Mouse (Mus musculus) heart, embryonic 11.5 days (tissue): ENCODE results near the gene 2310050C09Rik. TPM values are rescaled to one million over a fixed set of nuclear protein-coding genes. Genes with fewer than 3 reads are reported as not detected.

ENCODE experiments used
- ATAC-seq: fragments of 200-750 bp; cut with Nextera tagmentation; replicated peaks from 2 replicates; pipeline ENCODE4 v1.8.0; 2017; ENCODE audit warnings: moderate library complexity; ENCODE audit not compliant: insufficient number of reproducible peaks, low FRiP score, low TSS enrichment
- H3K27ac ChIP-seq: fragments of 300-500 bp; sonication (generic); 2 replicates; pipeline ENCODE4 v1.5.1; 2014; ENCODE audit warnings: mild to moderate bottlenecking, low read depth, low read length
- H3K27me3 ChIP-seq: fragments of 300-500 bp; sonication (generic); 2 replicates; pipeline ENCODE4 v1.6.1; 2014; ENCODE audit warnings: mild to moderate bottlenecking, low read length, mixed read lengths; ENCODE audit not compliant: control insufficient read depth, insufficient read depth
- H3K36me3 ChIP-seq: fragments of 300-500 bp; sonication (generic); 2 replicates; pipeline ENCODE4 v1.6.1; 2014; ENCODE audit warnings: mild to moderate bottlenecking, low read length, moderate library complexity, mixed read lengths; ENCODE audit not compliant: control insufficient read depth, insufficient read depth
- H3K4me1 ChIP-seq: fragments of 300-500 bp; sonication (generic); 2 replicates; pipeline ENCODE4 v1.6.1; 2014; ENCODE audit warnings: low read length; ENCODE audit not compliant: control insufficient read depth, insufficient read depth
- H3K4me2 ChIP-seq: fragments of 300-500 bp; sonication (generic); 2 replicates; pipeline ENCODE4 v1.6.1; 2014; ENCODE audit warnings: mild to moderate bottlenecking, moderate library complexity
- H3K4me3 ChIP-seq: fragments of 300-500 bp; sonication (generic); 2 replicates; pipeline ENCODE4 v1.5.1; 2014; ENCODE audit warnings: low read depth, low read length
- H3K9ac ChIP-seq: fragments of 300-500 bp; sonication (generic); 2 replicates; pipeline ENCODE4 v1.6.1; 2014; ENCODE audit warnings: mild to moderate bottlenecking, low read depth, low read length, moderate library complexity
- H3K9me3 ChIP-seq: fragments of 300-500 bp; sonication (generic); replicated peaks from 2 replicates; pipeline ENCODE4 v1.6.1; 2016; ENCODE audit warnings: low read length; ENCODE audit not compliant: control insufficient read depth
- WGBS: fragments of 180-500 bp; shearing (Covaris S2); extraction: QIAGEN DNeasy Blood & Tissue Kit; methylation state at CpG from one replicate; pipeline ENCODE4 v1.1.7; 2014; ENCODE audit not compliant: insufficient replicate concordance; 5-methylcytosine and 5-hydroxymethylcytosine counted together
- polyA plus RNA-seq: library from polyadenylated mRNA; unstranded; fragments of >200 nt; fragmentation: Nextera tagmentation; extraction: Ambion mirVana; gene quantifications from 2 replicates; pipeline ENCODE4 v1.2.1, GENCODE M21; 2014

2310050C09Rik gene
- not detected in 2 replicates for polyA plus RNA-seq

DNA sequence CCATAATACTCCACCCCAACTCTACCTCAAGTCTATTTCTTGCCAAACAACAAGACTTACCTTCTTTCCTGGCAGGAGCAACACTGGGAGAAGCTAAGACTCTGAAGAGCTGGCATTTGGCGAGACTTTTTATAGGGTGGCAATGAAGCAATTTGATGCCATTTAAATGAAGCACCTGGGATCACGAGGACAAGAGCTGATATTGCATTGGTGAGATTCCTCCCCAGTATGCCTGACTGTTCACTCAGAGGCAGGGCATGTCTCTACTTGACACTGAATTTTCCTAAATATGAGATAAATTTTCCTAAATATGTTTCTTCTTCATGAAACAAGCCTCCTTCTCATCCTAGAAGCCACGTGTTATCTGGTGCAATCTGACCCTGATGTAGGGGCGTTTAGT, at the start of gene 2310050C09Rik:
2310050C09Rik (minus strand) TSS at position 101 of the 400 bp plus-strand sequence.
- no peaks in the 10 kb centered on the region for H3K4me1 ChIP-seq
- no peak for ATAC-seq
- H3K27ac ChIP-seq = no peak within 1 kb of the TSS
- no peak within 1 kb of the TSS for H3K9ac ChIP-seq
- no peaks in the 10 kb centered on the region for H3K36me3 ChIP-seq
- no peak within 1 kb of the TSS for H3K4me2 ChIP-seq
- H3K9me3 ChIP-seq = no peaks in the 10 kb centered on the region
- no peak within 1 kb of the TSS for H3K4me3 ChIP-seq
- WGBS = 79% methylated on average over 4 of the region's 4 CpGs
- H3K27me3 ChIP-seq = no peaks in the 10 kb centered on the region

DNA sequence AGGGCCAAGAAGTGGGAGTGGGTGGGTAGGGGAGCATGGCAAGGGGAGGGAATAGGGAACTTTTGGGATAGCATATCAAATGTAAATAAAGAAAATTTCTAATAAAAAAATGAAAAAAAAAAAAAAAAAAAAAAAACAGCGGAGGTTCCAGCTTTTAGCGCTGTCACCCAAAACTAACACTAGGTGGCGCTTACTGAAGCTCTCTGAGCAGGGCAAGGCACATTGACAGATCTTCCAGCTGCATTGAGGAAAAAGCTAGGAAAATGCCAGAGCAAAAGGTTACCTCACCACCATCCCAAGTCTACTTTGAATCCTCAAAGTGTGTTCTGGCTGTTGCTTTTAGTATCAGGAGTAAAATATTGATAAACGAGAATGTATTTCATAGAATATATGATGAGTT, 37.6 kb upstream of the 2310050C09Rik start:
- H3K9me3 ChIP-seq = no peaks in the 10 kb centered on the region
- H3K9ac ChIP-seq = no peak overlapping the region
- no peaks in the 10 kb centered on the region for H3K4me1 ChIP-seq
- 24% methylated on average over 4 of the region's 4 CpGs for WGBS
- H3K27ac ChIP-seq = no peak overlapping the region
- no peak for ATAC-seq
- H3K36me3 ChIP-seq = no peaks in the 10 kb centered on the region
- H3K4me2 ChIP-seq = no peak overlapping the region
- no peak overlapping the region for H3K4me3 ChIP-seq
- H3K27me3 ChIP-seq = no peaks in the 10 kb centered on the region

DNA sequence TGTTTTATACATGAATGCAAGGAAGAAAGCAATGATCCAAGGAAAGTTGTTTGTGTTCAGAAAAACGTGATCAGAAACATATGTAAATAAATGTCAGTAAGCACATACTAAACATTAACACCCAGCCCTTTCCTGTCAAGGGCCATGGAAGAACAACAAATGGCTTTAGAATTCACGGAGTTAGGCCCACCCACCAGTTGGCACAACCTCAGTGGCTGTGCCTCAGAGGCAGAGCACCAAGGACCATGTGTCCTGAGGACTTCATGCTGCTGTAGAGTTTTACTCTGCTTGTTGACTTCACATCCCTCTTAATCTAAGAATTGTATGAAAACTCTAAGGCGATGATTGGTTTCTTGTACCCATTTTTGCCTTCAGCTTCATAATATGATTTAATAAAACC, 35.2 kb upstream of the 2310050C09Rik start:
- Histone ChIP-seq H3K27ac (no peak overlapping the region), H3K4me1 (no peaks in the 10 kb centered on the region), H3K4me2 (no peak overlapping the region), H3K9ac (no peak overlapping the region), H3K4me3 (no peak overlapping the region), H3K36me3 (no peaks in the 10 kb centered on the region), H3K9me3 (no peaks in the 10 kb centered on the region), H3K27me3 (no peaks in the 10 kb centered on the region)
- ATAC-seq = no peak
- 44% methylated on average over 3 of the region's 3 CpGs for WGBS

DNA sequence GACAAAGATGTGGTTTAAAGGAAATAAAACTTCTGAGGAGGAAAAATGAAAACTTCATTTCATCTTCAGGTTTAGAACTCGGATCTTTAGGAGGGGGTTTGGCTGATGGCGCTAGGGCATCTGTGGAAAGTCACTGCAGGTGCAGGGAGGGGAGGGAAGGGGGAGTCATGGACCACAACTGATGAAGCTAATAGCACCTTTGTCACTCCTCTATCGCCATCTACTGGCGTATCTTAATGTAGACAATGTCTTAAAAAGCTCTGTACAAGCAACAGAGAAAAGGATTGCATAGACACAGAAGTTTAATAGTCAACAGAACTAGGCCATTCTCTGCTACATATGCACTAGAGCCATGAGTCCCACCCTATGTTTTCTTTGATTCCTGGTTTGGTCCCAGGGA, 33.6 kb upstream of the 2310050C09Rik start:
- 30% methylated on average over 4 of the region's 4 CpGs for WGBS
- ATAC-seq = no peak
- no peak overlapping the region for H3K9ac ChIP-seq

DNA sequence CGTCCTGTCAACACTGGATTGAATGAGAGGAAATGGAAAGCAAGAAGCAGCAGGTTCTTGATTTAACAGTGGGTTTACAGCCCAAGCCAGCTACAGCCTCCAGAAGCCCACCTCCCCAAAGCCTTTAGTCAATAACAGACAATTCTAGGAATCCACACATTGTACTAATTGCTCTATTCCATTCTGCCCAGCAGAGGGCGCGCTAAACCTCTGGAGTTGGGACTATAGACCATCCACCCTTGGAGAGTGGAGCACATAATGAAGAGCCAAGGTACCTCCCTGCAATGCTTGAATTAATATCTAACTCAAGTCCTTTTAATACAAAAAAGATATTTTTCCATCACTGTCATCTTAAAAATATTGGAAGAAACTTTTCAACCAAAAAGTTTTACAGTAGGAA, 33.0 kb upstream of the 2310050C09Rik start:
- H3K4me3 ChIP-seq = no peak overlapping the region
- no peak overlapping the region for H3K9ac ChIP-seq
- no peaks in the 10 kb centered on the region for H3K36me3 ChIP-seq
- 21% methylated on average over 3 of the region's 3 CpGs for WGBS
- no peak for ATAC-seq
- no peaks in the 10 kb centered on the region for H3K27me3 ChIP-seq
- H3K27ac ChIP-seq = no peak overlapping the region
- H3K4me2 ChIP-seq = no peak overlapping the region
- H3K9me3 ChIP-seq = no peaks in the 10 kb centered on the region
- no peaks in the 10 kb centered on the region for H3K4me1 ChIP-seq

More for the DNA sequence above, 33.6 kb upstream of the 2310050C09Rik start:
- no peaks in the 10 kb centered on the region for H3K9me3 ChIP-seq
- H3K27me3 ChIP-seq = no peaks in the 10 kb centered on the region
- no peak overlapping the region for H3K27ac ChIP-seq
- H3K36me3 ChIP-seq = no peaks in the 10 kb centered on the region
- H3K4me3 ChIP-seq = no peak overlapping the region
- H3K4me1 ChIP-seq = no peaks in the 10 kb centered on the region
- no peak overlapping the region for H3K4me2 ChIP-seq

DNA sequence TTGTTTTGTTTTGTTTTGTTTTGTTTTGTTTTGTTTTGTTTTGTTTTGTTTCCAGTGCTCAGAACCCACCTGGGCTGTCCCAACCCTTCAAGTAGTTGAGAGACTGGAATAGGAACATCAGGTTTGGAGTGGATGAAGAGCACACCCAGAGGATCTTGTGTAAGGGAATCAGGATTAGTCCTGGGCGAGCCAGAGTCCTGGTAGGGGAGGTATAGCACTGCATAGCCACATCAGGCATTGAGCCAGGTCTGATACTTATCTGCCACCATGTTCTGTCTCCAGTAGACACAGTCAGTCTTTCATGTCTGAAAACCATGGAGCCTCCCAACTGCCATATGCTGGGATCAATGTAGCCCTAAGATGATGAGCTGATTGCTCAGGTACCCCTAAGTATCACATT, 24.5 kb upstream of the 2310050C09Rik start:
- WGBS = 44% methylated on average over 1 of the region's 1 CpGs
- Histone ChIP-seq H3K27ac (no peak overlapping the region), H3K4me1 (no peaks in the 10 kb centered on the region), H3K27me3 (no peaks in the 10 kb centered on the region), H3K9me3 (no peaks in the 10 kb centered on the region), H3K36me3 (no peaks in the 10 kb centered on the region), H3K4me2 (no peak overlapping the region), H3K4me3 (no peak overlapping the region), H3K9ac (no peak overlapping the region)
- ATAC-seq = no peak

DNA sequence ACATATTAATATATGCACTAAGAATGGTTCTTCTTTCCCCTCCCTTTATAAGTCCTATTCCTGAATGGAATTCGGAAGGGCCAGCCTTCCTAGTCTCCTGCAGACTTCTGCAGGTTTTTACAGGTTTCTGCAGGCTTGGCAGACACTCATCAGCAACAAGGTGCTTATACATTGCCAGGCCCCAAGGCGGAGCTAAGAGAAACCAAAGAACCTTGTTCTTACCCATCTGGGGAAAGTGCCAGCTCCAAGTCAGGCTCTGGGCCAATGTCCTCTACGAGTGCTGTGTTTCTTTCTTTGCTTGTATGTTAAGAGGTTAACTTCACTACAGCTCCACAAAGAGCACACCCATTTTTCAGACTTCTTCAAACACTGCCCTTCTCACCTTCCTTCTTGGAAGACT, 24.0 kb upstream of the 2310050C09Rik start:
- Histone ChIP-seq H3K4me2 (no peak overlapping the region), H3K9me3 (no peaks in the 10 kb centered on the region), H3K27ac (no peak overlapping the region), H3K27me3 (no peaks in the 10 kb centered on the region), H3K36me3 (no peaks in the 10 kb centered on the region), H3K9ac (no peak overlapping the region), H3K4me1 (no peaks in the 10 kb centered on the region), H3K4me3 (no peak overlapping the region)
- ATAC-seq = no peak
- WGBS = 70% methylated on average over 3 of the region's 3 CpGs

DNA sequence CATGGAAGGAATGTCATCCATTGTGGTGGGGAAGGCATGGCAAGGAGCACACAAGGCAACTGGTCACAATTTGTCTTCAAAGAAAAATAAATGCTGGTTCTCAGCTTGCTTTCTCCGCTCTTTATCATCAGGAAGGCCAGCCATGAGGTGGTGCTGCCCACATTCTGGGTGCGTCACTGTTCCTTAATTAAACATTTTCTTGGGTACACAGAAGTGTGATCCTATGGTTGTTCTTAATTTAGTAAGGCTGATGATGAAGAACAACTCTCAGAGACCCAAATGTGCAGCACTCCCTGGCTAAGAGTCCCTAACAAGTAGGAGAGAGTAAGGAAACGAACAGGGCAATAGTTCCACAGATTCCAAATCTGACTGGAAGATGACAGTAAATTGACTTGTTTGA, 4.2 kb upstream of the 2310050C09Rik start:
- no peaks in the 10 kb centered on the region for H3K27me3 ChIP-seq
- H3K36me3 ChIP-seq = no peaks in the 10 kb centered on the region
- no peak overlapping the region for H3K4me3 ChIP-seq
- no peak for ATAC-seq
- no peak overlapping the region for H3K27ac ChIP-seq
- H3K4me2 ChIP-seq = no peak overlapping the region
- H3K4me1 ChIP-seq = no peaks in the 10 kb centered on the region
- H3K9me3 ChIP-seq = no peaks in the 10 kb centered on the region
- H3K9ac ChIP-seq = no peak overlapping the region
- WGBS = 80% methylated on average over 3 of the region's 3 CpGs

DNA sequence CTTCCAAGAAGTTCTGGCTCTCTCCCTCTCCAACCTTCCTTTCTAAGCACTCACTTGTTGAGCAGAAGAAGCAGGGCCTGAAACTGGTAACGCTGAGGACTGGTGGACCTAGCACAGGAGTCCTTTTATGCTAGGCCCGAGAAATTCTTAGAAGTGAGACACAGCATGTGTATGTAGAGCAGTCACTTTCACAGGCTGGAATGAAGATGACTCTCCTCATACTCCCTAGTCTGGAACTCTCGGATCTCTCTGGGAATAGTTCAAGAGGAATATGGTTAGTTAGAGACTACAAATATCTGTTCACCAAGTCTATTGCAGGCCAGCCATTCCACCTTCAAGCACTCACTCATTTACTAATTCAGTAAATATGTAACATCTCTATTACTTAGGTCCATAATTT, 18.8 kb downstream of the 2310050C09Rik start, which contains the start of gene Lce1l:
Lce1l (minus strand) TSS at position 101 of the 400 bp plus-strand sequence.
- Histone ChIP-seq H3K4me2 (no peak within 1 kb of the TSS), H3K27ac (no peak within 1 kb of the TSS), H3K9ac (no peak within 1 kb of the TSS), H3K4me1 (no peaks in the 10 kb centered on the region), H3K4me3 (no peak within 1 kb of the TSS), H3K9me3 (no peaks in the 10 kb centered on the region), H3K36me3 (no peaks in the 10 kb centered on the region), H3K27me3 (no peaks in the 10 kb centered on the region)
- 82% methylated on average over 3 of the region's 3 CpGs for WGBS
- ATAC-seq = no peak
